Mouse (Mus musculus) kidney, postnatal 0 days (tissue): ENCODE measurements at regions not wholly inside any gene's neighbourhood (a gene's known extent, or its start where the extent isn't known, plus 50 kb on each side); places are given as distances from the start of the nearest gene placed in this dataset.
A peak's percentile ranks its signal among the peaks of the same experiment; 100 is the strongest.

ENCODE experiments used
- ATAC-seq: fragments of 200-750 bp; cut with Nextera tagmentation; replicated peaks from 2 replicates; pipeline ENCODE4 v1.8.0; 2017; ENCODE audit warnings: low read depth, moderate number of reproducible peaks, moderate TSS enrichment, moderate library complexity; ENCODE audit not compliant: low FRiP score
- DNase-seq: peaks from one replicate; pipeline ENCODE4 v3.0.0-alpha.2; 2016; ENCODE audit warnings: low spot score
- H3K27ac ChIP-seq: fragments of 300-500 bp; sonication (generic); 2 replicates; pipeline ENCODE4 v1.5.1; 2014; ENCODE audit warnings: mild to moderate bottlenecking
- H3K27me3 ChIP-seq: fragments of 300-500 bp; sonication (generic); 2 replicates; pipeline ENCODE4 v1.6.1; 2014; ENCODE audit warnings: low read length, mixed read lengths; ENCODE audit not compliant: insufficient read depth
- H3K36me3 ChIP-seq: fragments of 300-500 bp; sonication (generic); 2 replicates; pipeline ENCODE4 v1.6.1; 2014; ENCODE audit warnings: low read length, mixed read lengths; ENCODE audit not compliant: insufficient read depth
- H3K4me1 ChIP-seq: fragments of 300-500 bp; sonication (generic); replicated peaks from 2 replicates; pipeline ENCODE4 v1.6.1; 2014; ENCODE audit warnings: antibody characterized with exemption, low read length, mixed read lengths; ENCODE audit not compliant: insufficient read depth
- H3K4me2 ChIP-seq: fragments of 300-500 bp; sonication (generic); 2 replicates; pipeline ENCODE4 v1.6.1; 2014; ENCODE audit warnings: mild to moderate bottlenecking, low read length, moderate library complexity, mixed read lengths
- H3K4me3 ChIP-seq: fragments of 300-500 bp; sonication (generic); replicated peaks from 2 replicates; pipeline ENCODE4 v1.5.1; 2014; ENCODE audit warnings: low read depth, low read length
- H3K9ac ChIP-seq: fragments of 300-500 bp; sonication (generic); 2 replicates; pipeline ENCODE4 v1.6.1; 2014; ENCODE audit warnings: low read depth, low read length
- H3K9me3 ChIP-seq: fragments of 300-500 bp; sonication (generic); replicated peaks from 2 replicates; pipeline ENCODE4 v1.6.1; 2016; ENCODE audit warnings: low read length, inconsistent platforms, mixed read lengths
- CTCF ChIP-seq: IDR thresholded peaks from 2 replicates; pipeline ENCODE4 v1.5.1; 2016; ENCODE audit warnings: antibody characterized with exemption, low read depth, mild to moderate bottlenecking, moderate library complexity
- WGBS: fragments of 180-500 bp; shearing (Covaris S2); extraction: QIAGEN DNeasy Blood & Tissue Kit; methylation state at CpG from one replicate; pipeline ENCODE4 v1.1.7; 2014; 5-methylcytosine and 5-hydroxymethylcytosine counted together

DNA sequence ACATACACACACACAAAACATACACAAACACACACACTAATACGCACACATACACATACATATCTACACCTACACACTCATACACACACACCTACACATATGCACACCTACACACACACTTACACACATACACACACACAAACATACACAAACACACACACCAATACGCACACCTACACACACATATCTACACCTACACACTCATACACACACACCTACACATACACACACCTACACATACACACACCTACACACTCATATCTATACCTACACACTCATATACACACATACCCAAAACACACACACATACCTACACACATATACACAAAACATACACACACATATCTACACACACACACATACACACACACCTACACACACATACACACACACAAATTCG is 179.9 kb upstream of the Frmd6 start:
- Histone ChIP-seq H3K27ac (no peak overlapping the region), H3K27me3 (no peaks in the 10 kb centered on the region), H3K4me2 (no peak overlapping the region), H3K4me3 (no peak overlapping the region), H3K4me1 (no peaks in the 10 kb centered on the region), H3K9ac (no peak overlapping the region), H3K36me3 (no peaks in the 10 kb centered on the region), H3K9me3 (no peaks in the 10 kb centered on the region)
- TF ChIP-seq CTCF = no peak
- DNase-seq (no peak), ATAC-seq (no peak)
- WGBS = 87% methylated on average over 3 of the region's 3 CpGs

DNA sequence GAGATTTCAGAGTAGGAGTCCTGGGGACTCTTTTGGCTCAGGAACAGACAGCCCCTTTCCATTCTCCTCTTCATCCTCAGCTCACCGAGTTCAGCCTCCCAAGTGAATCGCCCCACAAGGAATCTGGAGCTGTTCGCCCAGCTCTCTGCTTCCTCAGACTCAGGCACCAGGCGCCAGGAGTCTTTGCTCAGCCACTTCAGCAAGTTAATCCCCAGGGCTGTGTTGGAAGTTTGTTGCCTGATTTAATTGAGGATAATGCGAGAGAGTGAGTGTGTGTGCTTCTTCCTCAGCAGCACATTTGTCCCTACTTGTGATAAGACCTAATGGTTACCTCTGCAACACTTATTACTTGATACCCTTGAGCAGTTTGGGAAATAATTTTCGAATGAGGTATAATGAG is 177.8 kb upstream of the Frmd6 start:
- no peak for ATAC-seq
- Histone ChIP-seq H3K27ac (no peak overlapping the region), H3K4me2 (no peak overlapping the region), H3K9me3 (no peaks in the 10 kb centered on the region), H3K27me3 (no peaks in the 10 kb centered on the region), H3K4me3 (no peak overlapping the region), H3K9ac (no peak overlapping the region), H3K4me1 (no peaks in the 10 kb centered on the region), H3K36me3 (no peaks in the 10 kb centered on the region)
- TF ChIP-seq CTCF = no peak
- no peak for DNase-seq
- WGBS = 46% methylated on average over 6 of the region's 6 CpGs

DNA sequence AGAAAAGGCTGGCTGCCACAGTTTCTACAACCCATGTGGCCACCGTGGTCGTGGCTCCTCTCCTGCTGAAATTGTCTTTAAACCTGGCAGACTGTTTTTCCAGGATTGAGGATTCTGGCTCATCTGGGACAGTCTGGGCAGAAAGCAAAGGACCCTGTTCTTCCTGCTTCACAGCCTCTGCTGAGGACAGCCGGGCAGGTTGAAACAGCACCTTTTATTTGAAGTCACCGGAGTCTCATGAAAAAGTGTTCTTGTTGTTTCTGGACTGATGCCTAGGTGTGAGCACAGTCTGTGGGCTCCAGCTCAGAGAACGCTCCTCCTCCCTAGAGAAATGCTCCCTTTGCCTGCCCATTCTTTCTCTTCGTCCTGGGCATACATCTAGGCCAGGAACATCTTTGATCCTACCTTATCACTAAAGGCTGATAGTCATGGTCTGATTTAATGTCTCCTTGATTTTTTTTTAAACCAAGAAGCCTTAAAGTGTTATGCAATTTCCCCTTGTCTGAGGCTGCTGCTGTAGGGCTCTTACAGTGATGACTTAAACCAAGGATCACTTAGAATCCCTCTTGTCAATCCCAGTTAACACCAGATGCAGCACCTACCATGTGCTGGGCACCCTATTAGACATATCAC is 177.0 kb upstream of the Frmd6 start:
- no peak for ATAC-seq
- Histone ChIP-seq H3K4me3 (no peak overlapping the region), H3K27me3 (no peaks in the 10 kb centered on the region), H3K36me3 (no peaks in the 10 kb centered on the region), H3K9me3 (no peaks in the 10 kb centered on the region), H3K4me1 (no peaks in the 10 kb centered on the region), H3K4me2 (no peak overlapping the region), H3K9ac (no peak overlapping the region), H3K27ac (no peak overlapping the region)
- no peak for DNase-seq
- 56% methylated on average over 6 of the region's 6 CpGs for WGBS
- TF ChIP-seq CTCF = no peak

DNA sequence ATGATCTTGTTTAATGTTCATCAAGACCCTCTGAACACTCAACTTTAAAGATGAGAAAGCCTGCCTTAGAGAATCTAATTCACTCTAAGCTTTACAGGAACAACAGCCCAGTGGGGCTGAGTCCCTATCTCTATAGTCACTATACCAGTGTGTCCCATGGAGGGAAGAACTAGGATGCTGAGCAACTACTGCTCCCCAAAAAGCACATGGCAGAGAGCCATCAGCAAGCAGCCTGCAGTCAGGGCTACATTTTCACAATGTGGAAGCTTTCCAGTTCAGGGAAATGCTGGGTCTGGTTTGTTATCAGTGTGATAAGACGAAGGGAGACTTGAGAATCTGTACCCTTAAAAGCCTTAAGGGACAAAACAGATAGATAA is 176.5 kb upstream of the Frmd6 start:
- Histone ChIP-seq H3K27ac (no peak overlapping the region), H3K9ac (no peak overlapping the region), H3K36me3 (no peaks in the 10 kb centered on the region), H3K27me3 (no peaks in the 10 kb centered on the region), H3K9me3 (no peaks in the 10 kb centered on the region), H3K4me2 (no peak overlapping the region), H3K4me1 (no peaks in the 10 kb centered on the region), H3K4me3 (no peak overlapping the region)
- DNase-seq (no peak), ATAC-seq (no peak)
- 61% methylated on average over 1 of the region's 1 CpGs for WGBS
- no peak for TF ChIP-seq CTCF

DNA sequence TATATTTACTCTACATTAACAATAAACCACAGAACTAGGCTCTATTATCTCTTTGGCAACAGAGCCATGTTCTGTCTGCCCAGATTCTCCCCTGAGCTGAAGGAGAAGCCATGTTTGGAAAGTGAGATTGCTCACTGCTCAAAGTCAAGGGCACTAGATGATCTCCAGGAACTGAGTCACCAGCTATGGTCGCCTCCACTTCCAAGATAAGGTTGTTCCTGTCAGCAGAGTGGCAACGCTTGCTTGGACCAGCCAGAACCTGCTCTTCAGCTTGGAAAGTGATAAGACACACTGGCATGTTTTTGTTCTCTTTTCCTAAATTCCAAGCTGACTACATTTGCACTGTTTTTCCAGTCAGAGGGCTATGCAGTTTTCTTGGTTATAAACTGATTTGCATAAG is 175.6 kb upstream of the Frmd6 start:
- Histone ChIP-seq H3K36me3 (no peaks in the 10 kb centered on the region), H3K27me3 (no peaks in the 10 kb centered on the region), H3K9ac (no peak overlapping the region), H3K27ac (no peak overlapping the region), H3K4me1 (no peaks in the 10 kb centered on the region), H3K9me3 (no peaks in the 10 kb centered on the region), H3K4me3 (no peak overlapping the region), H3K4me2 (no peak overlapping the region)
- ATAC-seq (no peak), DNase-seq (no peak)
- TF ChIP-seq CTCF = no peak
- WGBS = 77% methylated on average over 2 of the region's 2 CpGs

DNA sequence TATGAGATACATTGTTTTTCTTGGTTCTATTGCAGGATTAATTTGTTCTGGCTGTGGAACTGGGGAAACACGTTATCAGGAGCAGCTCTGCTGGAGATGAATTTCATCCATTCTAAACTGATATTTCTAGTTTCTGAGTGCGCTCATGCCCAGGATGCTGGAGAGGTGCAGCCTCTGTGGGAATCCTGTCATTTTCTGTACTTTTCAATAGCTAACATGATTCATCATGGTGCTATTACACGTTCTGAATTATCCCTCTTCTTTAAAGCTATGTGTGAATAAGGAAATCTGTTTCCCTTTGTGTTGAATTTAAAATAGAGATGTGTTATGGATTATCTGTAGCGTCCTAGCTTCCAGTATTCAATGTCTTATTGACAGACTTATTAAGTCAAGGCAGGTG is 174.8 kb upstream of the Frmd6 start:
- Histone ChIP-seq H3K4me1 (no peaks in the 10 kb centered on the region), H3K27ac (no peak overlapping the region), H3K27me3 (no peaks in the 10 kb centered on the region), H3K9ac (no peak overlapping the region), H3K4me2 (no peak overlapping the region), H3K9me3 (no peaks in the 10 kb centered on the region), H3K36me3 (no peaks in the 10 kb centered on the region), H3K4me3 (no peak overlapping the region)
- WGBS = 79% methylated on average over 4 of the region's 4 CpGs
- no peak for TF ChIP-seq CTCF
- ATAC-seq (no peak), DNase-seq (no peak)

DNA sequence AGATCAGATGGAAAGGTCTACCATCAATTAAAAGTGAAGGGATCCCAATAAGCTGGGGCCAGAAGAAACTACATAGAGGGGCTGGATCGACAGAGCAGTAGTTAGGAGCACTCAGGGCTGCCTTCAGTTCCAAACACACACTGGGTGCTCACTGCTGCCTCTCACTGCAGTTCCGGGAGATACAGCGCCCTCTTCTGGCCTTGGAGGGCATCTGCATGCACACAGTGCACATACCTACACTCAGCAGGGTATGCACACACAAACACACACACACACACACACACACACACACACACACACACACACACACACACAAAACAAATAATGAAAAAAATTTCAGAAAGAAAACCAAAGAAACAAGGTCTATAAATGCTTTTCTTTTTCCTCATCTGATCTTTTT is 172.6 kb upstream of the Frmd6 start:
- Histone ChIP-seq H3K9ac (no peak overlapping the region), H3K36me3 (no peaks in the 10 kb centered on the region), H3K4me2 (no peak overlapping the region), H3K4me3 (no peak overlapping the region), H3K27me3 (no peaks in the 10 kb centered on the region), H3K9me3 (no peaks in the 10 kb centered on the region), H3K27ac (no peak overlapping the region), H3K4me1 (no peaks in the 10 kb centered on the region)
- peak; percentile 19; the same call in 1 of the 2 replicates for TF ChIP-seq CTCF
- DNase-seq = no peak
- ATAC-seq = no peak
- 79% methylated on average over 3 of the region's 3 CpGs for WGBS
